Mouse (Mus musculus): ENCODE measurements at regions not wholly inside any gene's neighbourhood (a gene's known extent, or its start where the extent isn't known, plus 50 kb on each side); places are given as distances from the start of the nearest gene placed in this dataset.

DNA sequence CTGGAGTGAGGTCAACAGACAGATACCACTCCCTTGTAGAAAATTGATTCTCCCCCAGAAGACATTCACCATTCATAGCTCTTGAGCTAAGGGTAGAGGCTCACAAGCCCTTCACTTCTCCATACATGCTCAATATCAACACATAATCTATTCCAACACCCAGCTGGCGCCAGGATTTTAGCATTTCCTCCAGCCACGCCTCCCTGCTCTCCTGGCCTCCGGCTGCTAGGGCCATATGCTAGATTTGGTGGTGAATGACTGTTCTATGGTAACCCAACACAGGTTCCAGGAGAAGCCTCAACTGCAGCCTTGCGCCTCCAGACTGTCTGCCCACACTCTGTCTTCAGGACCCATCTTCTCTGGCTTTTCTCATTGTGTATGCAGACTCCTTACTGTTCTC is 197.9 kb downstream of the Gm11011 start:
- 89% methylated on average over 4 of the region's 4 CpGs for WGBS

GRCm38 (mm10) chr2:169388569-169388968 is 199.0 kb downstream of the Gm11011 start:
- Histone ChIP-seq H3K36me3 (ENCODE audit: control insufficient read depth, insufficient read depth, low read length) (no peaks in the 10 kb centered on the region), H3K9ac (ENCODE audit: low read depth, low read length) (no peak overlapping the region), H3K4me1 (ENCODE audit: control insufficient read depth, insufficient read depth, low read length) (no peaks in the 10 kb centered on the region; the same call in 1 of the 2 replicates), H3K4me3 (ENCODE audit: low read length) (no peak overlapping the region), H3K4me2 (replicated peaks; ENCODE audit: low read depth, low read length) (no peak overlapping the region), H3K27me3 (ENCODE audit: control insufficient read depth, insufficient read depth, low read length) (no peaks in the 10 kb centered on the region), H3K27ac (ENCODE audit: low read depth, low read length) (no peak overlapping the region), H3K9me3 (ENCODE audit: control insufficient read depth, low read length) (no peaks in the 10 kb centered on the region)
- 77% methylated on average over 8 of the region's 8 CpGs for WGBS
- no peak for ATAC-seq (ENCODE audit: low FRiP score, low TSS enrichment)

More for the DNA sequence above, 197.9 kb downstream of the Gm11011 start:
- Histone ChIP-seq H3K4me1 (ENCODE audit: control insufficient read depth, insufficient read depth, low read length) (no peaks in the 10 kb centered on the region; the same call in 1 of the 2 replicates), H3K27ac (ENCODE audit: low read depth, low read length) (no peak overlapping the region), H3K9ac (ENCODE audit: low read depth, low read length) (no peak overlapping the region), H3K36me3 (ENCODE audit: control insufficient read depth, insufficient read depth, low read length) (no peaks in the 10 kb centered on the region), H3K4me2 (replicated peaks; ENCODE audit: low read depth, low read length) (no peak overlapping the region), H3K4me3 (ENCODE audit: low read length) (no peak overlapping the region), H3K9me3 (ENCODE audit: control insufficient read depth, low read length) (no peaks in the 10 kb centered on the region), H3K27me3 (ENCODE audit: control insufficient read depth, insufficient read depth, low read length) (no peaks in the 10 kb centered on the region)
- no peak for ATAC-seq (ENCODE audit: low FRiP score, low TSS enrichment)

GRCm38 (mm10) chr2:169387765-169388518 is 199.6 kb downstream of the Gm11011 start:
- no peak overlapping the region for H3K9ac ChIP-seq (ENCODE audit: low read depth, low read length)
- no peak overlapping the region for H3K4me3 ChIP-seq (ENCODE audit: low read length)
- no peaks in the 10 kb centered on the region for H3K9me3 ChIP-seq (ENCODE audit: control insufficient read depth, low read length)
- H3K4me2 ChIP-seq (replicated peaks; ENCODE audit: low read depth, low read length), result no peak overlapping the region
- WGBS, result 41% methylated on average over 23 of the region's 23 CpGs
- no peaks in the 10 kb centered on the region for H3K36me3 ChIP-seq (ENCODE audit: control insufficient read depth, insufficient read depth, low read length)
- ATAC-seq (ENCODE audit: low FRiP score, low TSS enrichment), result peak; percentile 73; the same call in 1 of the 2 replicates
- H3K4me1 ChIP-seq (ENCODE audit: control insufficient read depth, insufficient read depth, low read length), result no peaks in the 10 kb centered on the region; the same call in 1 of the 2 replicates
- H3K27ac ChIP-seq (ENCODE audit: low read depth, low read length), result no peak overlapping the region
- H3K27me3 ChIP-seq (ENCODE audit: control insufficient read depth, insufficient read depth, low read length), result no peaks in the 10 kb centered on the region

DNA sequence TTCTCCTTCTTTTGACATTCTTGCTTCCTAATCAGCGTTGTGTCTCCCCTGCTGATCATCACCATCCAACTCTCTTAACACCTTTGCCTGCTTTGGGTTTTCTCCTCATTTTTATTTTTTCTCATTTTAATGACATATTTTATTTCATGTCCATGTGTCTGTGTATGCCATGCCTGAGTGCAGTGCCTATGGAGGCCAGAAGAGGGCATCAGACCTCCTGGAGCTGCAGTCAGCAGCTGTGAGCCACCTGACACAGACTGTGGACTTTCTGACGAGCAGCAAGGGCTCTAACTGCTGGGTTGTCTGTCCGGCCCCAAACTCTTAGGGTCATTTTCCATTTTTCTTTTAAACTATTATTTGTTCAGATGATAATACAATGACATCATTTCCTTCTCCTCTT is 203.8 kb downstream of the Gm11011 start:
- WGBS, result 96% methylated on average over 3 of the region's 3 CpGs
- ATAC-seq (ENCODE audit: low FRiP score, low TSS enrichment), result no peak

DNA sequence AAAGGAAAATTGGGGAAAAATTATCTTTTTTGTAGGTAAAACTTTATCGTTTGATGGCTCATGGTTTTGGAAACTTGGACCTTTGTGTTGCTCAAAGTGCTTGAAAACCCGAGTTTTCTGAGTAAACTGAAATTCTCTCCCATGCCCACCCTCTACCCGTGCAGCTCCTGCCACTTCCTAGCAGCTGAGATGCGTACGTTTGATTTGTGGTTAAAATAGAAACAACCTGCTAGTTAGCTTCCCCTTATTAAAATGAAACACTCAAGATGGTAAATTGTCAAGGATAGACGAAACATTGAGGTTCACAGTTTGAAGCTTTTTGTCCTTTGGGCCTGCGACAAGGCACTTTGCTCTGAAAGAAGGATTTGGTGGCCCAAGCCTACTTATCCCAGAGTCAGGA is 214.5 kb downstream of the Gm11011 start:
- no peak overlapping the region for H3K4me3 ChIP-seq (ENCODE audit: low read length)
- H3K4me2 ChIP-seq (replicated peaks; ENCODE audit: low read depth, low read length), result no peak overlapping the region
- H3K27ac ChIP-seq (ENCODE audit: low read depth, low read length), result no peak overlapping the region
- H3K27me3 ChIP-seq (ENCODE audit: control insufficient read depth, insufficient read depth, low read length), result no peaks in the 10 kb centered on the region
- no peaks in the 10 kb centered on the region for H3K36me3 ChIP-seq (ENCODE audit: control insufficient read depth, insufficient read depth, low read length)
- no peak for ATAC-seq (ENCODE audit: low FRiP score, low TSS enrichment)
- H3K4me1 ChIP-seq (ENCODE audit: control insufficient read depth, insufficient read depth, low read length), result no peaks in the 10 kb centered on the region
- H3K9ac ChIP-seq (ENCODE audit: low read depth, low read length), result no peak overlapping the region
- WGBS, result 87% methylated on average over 7 of the region's 7 CpGs
- no peaks in the 10 kb centered on the region for H3K9me3 ChIP-seq (ENCODE audit: control insufficient read depth, low read length)

More for the DNA sequence above, 203.8 kb downstream of the Gm11011 start:
- H3K4me1 ChIP-seq (ENCODE audit: control insufficient read depth, insufficient read depth, low read length), result no peaks in the 10 kb centered on the region; the same call in 1 of the 2 replicates
- H3K27ac ChIP-seq (ENCODE audit: low read depth, low read length), result no peak overlapping the region
- no peaks in the 10 kb centered on the region for H3K9me3 ChIP-seq (ENCODE audit: control insufficient read depth, low read length)
- H3K4me3 ChIP-seq (ENCODE audit: low read length), result no peak overlapping the region
- no peak overlapping the region for H3K9ac ChIP-seq (ENCODE audit: low read depth, low read length)
- H3K4me2 ChIP-seq (replicated peaks; ENCODE audit: low read depth, low read length), result no peak overlapping the region
- H3K36me3 ChIP-seq (ENCODE audit: control insufficient read depth, insufficient read depth, low read length), result no peaks in the 10 kb centered on the region
- H3K27me3 ChIP-seq (ENCODE audit: control insufficient read depth, insufficient read depth, low read length), result no peaks in the 10 kb centered on the region

DNA sequence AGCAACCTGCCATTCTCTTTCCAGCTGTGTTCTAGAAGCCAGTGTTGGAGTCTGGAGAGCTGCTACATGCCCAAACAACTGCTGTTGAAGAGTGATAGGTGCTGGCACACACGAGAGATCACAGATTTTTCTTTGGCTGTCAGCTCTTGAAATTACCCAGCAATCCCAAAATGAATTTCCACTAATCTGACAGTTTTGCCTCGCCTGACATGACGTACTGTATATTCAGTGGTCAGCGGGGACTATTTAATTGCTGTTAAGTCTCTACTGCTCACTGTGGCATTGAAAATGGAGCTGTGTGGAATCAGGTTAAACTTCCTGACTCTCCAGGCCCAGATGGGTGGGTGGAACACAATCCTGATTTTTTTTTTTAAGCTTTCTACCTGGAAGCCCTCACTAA is 222.5 kb downstream of the Gm11011 start:
- no peaks in the 10 kb centered on the region for H3K36me3 ChIP-seq (ENCODE audit: control insufficient read depth, insufficient read depth, low read length)
- WGBS, result 49% methylated on average over 4 of the region's 4 CpGs
- 0 out of 2 replicates have a peak, but pooled peaks cover 3% of the 10 kb centered on the region for H3K9me3 ChIP-seq (ENCODE audit: control insufficient read depth, low read length)
- H3K4me3 ChIP-seq (ENCODE audit: low read length), result no peak overlapping the region
- H3K4me1 ChIP-seq (ENCODE audit: control insufficient read depth, insufficient read depth, low read length), result no peaks in the 10 kb centered on the region
- no peak for ATAC-seq (ENCODE audit: low FRiP score, low TSS enrichment)
- H3K27ac ChIP-seq (ENCODE audit: low read depth, low read length), result no peak overlapping the region
- H3K9ac ChIP-seq (ENCODE audit: low read depth, low read length), result no peak overlapping the region
- H3K4me2 ChIP-seq (replicated peaks; ENCODE audit: low read depth, low read length), result no peak overlapping the region
- H3K27me3 ChIP-seq (ENCODE audit: control insufficient read depth, insufficient read depth, low read length), result no peaks in the 10 kb centered on the region

GRCm38 (mm10) chr2:169360272-169360671 is 227.3 kb downstream of the Gm11011 start:
- no peaks in the 10 kb centered on the region for H3K4me1 ChIP-seq (ENCODE audit: control insufficient read depth, insufficient read depth, low read length)
- H3K9ac ChIP-seq (ENCODE audit: low read depth, low read length), result no peak overlapping the region
- peak overlapping the region; percentile 34 for H3K4me2 ChIP-seq (replicated peaks; ENCODE audit: low read depth, low read length)
- 0 out of 2 replicates have a peak, but pooled peaks cover 3% of the 10 kb centered on the region for H3K9me3 ChIP-seq (ENCODE audit: control insufficient read depth, low read length)
- ATAC-seq (ENCODE audit: low FRiP score, low TSS enrichment), result peak; percentile 55; the same call in 1 of the 2 replicates
- H3K27ac ChIP-seq (ENCODE audit: low read depth, low read length), result no peak overlapping the region
- H3K36me3 ChIP-seq (ENCODE audit: control insufficient read depth, insufficient read depth, low read length), result no peaks in the 10 kb centered on the region
- 0 out of 2 replicates have a peak overlapping the region, but pooled peaks have one; percentile 10 for H3K4me3 ChIP-seq (ENCODE audit: low read length)
- H3K27me3 ChIP-seq (ENCODE audit: control insufficient read depth, insufficient read depth, low read length), result no peaks in the 10 kb centered on the region
- WGBS, result 15% methylated on average over 15 of the region's 15 CpGs

- WGBS, result 88% methylated on average over 10 of the region's 10 CpGs
- no peak overlapping the region for H3K4me3 ChIP-seq (ENCODE audit: low read length)
- no peak overlapping the region for H3K4me2 ChIP-seq (replicated peaks; ENCODE audit: low read depth, low read length)
- H3K9ac ChIP-seq (ENCODE audit: low read depth, low read length), result no peak overlapping the region
- ATAC-seq (ENCODE audit: low FRiP score, low TSS enrichment), result no peak
- no peak overlapping the region for H3K27ac ChIP-seq (ENCODE audit: low read depth, low read length)
- H3K9me3 ChIP-seq (ENCODE audit: control insufficient read depth, low read length), result no peaks in the 10 kb centered on the region
- no peaks in the 10 kb centered on the region for H3K27me3 ChIP-seq (ENCODE audit: control insufficient read depth, insufficient read depth, low read length)
- H3K4me1 ChIP-seq (ENCODE audit: control insufficient read depth, insufficient read depth, low read length), result no peaks in the 10 kb centered on the region
- H3K36me3 ChIP-seq (ENCODE audit: control insufficient read depth, insufficient read depth, low read length), result no peaks in the 10 kb centered on the region
Measured at GRCm38 (mm10) chr2:169357400-169357799, 230.1 kb downstream of the Gm11011 start.

- Histone ChIP-seq H3K27me3 (ENCODE audit: control insufficient read depth, insufficient read depth, low read length) (no peaks in the 10 kb centered on the region), H3K4me1 (ENCODE audit: control insufficient read depth, insufficient read depth, low read length) (no peaks in the 10 kb centered on the region), H3K4me3 (ENCODE audit: low read length) (no peak overlapping the region), H3K9me3 (ENCODE audit: control insufficient read depth, low read length) (peaks cover 4% of the 10 kb centered on the region), H3K36me3 (ENCODE audit: control insufficient read depth, insufficient read depth, low read length) (no peaks in the 10 kb centered on the region), H3K9ac (ENCODE audit: low read depth, low read length) (no peak overlapping the region), H3K4me2 (replicated peaks; ENCODE audit: low read depth, low read length) (no peak overlapping the region), H3K27ac (ENCODE audit: low read depth, low read length) (no peak overlapping the region)
- 83% methylated on average over 7 of the region's 7 CpGs for WGBS
- ATAC-seq (ENCODE audit: low FRiP score, low TSS enrichment), result no peak
Measured at GRCm38 (mm10) chr2:169351547-169351946, 236.0 kb downstream of the Gm11011 start.

All from kidney, embryonic 14.5 days (tissue).